Mouse (Mus musculus) intestine, postnatal 0 days (tissue): ENCODE results near the gene Naif1. TPM values are rescaled to one million over a fixed set of nuclear protein-coding genes. Genes with fewer than 3 reads are reported as not detected.

Experiments
- ATAC-seq: fragments of 200-750 bp; cut with Nextera tagmentation; 2 replicates; pipeline ENCODE4 v1.8.0; 2017; ENCODE audit warnings: mild to moderate bottlenecking, moderate TSS enrichment, moderate library complexity
- H3K27ac ChIP-seq: fragments of 300-500 bp; sonication (generic); 2 replicates; pipeline ENCODE4 v1.5.1; 2014; ENCODE audit warnings: mild to moderate bottlenecking, low read depth, low read length, moderate library complexity
- H3K27me3 ChIP-seq: fragments of 300-500 bp; sonication (generic); replicated peaks from 2 replicates; pipeline ENCODE4 v1.6.1; 2014; ENCODE audit warnings: low read length, mixed read lengths; ENCODE audit not compliant: control insufficient read depth, insufficient read depth
- H3K36me3 ChIP-seq: fragments of 300-500 bp; sonication (generic); 2 replicates; pipeline ENCODE4 v1.6.1; 2014; ENCODE audit warnings: mild to moderate bottlenecking, moderate library complexity; ENCODE audit not compliant: control insufficient read depth, insufficient read depth
- H3K4me1 ChIP-seq: fragments of 300-500 bp; sonication (generic); replicated peaks from 2 replicates; pipeline ENCODE4 v1.6.1; 2014; ENCODE audit warnings: antibody characterized with exemption, low read length, mixed read lengths; ENCODE audit not compliant: control insufficient read depth, insufficient read depth
- H3K4me2 ChIP-seq: fragments of 300-500 bp; sonication (generic); replicated peaks from 2 replicates; pipeline ENCODE4 v1.6.1; 2014; ENCODE audit warnings: low read depth, mild to moderate bottlenecking, moderate library complexity
- H3K4me3 ChIP-seq: fragments of 300-500 bp; sonication (generic); 2 replicates; pipeline ENCODE4 v1.5.1; 2014; ENCODE audit warnings: low read depth, low read length
- H3K9ac ChIP-seq: fragments of 300-500 bp; sonication (generic); 2 replicates; pipeline ENCODE4 v1.6.1; 2014; ENCODE audit warnings: mild to moderate bottlenecking, low read depth, low read length
- H3K9me3 ChIP-seq: fragments of 300-500 bp; sonication (generic); 2 replicates; pipeline ENCODE4 v1.6.1; 2016; ENCODE audit warnings: mixed run types; ENCODE audit not compliant: control insufficient read depth
- CTCF ChIP-seq: sonication (generic); IDR thresholded peaks from 2 replicates; pipeline ENCODE4 v1.5.1; 2016; ENCODE audit warnings: low read depth, mild to moderate bottlenecking, control low read depth, antibody characterized with exemption, moderate library complexity
- WGBS: fragments of 180-500 bp; shearing (Covaris S2); extraction: QIAGEN DNeasy Blood & Tissue Kit; methylation state at CpG from one replicate; pipeline ENCODE4 v1.1.7; 2014; 5-methylcytosine and 5-hydroxymethylcytosine counted together
- polyA plus RNA-seq: library from polyadenylated mRNA; unstranded; fragments of >200 nt; fragmentation: Nextera tagmentation; extraction: Ambion mirVana; gene quantifications from 2 replicates; pipeline ENCODE4 v1.2.1, GENCODE M21; 2015

The Naif1 gene
- polyA plus RNA-seq, 1 experiment from 2014 or later = 2.9 TPM

DNA sequence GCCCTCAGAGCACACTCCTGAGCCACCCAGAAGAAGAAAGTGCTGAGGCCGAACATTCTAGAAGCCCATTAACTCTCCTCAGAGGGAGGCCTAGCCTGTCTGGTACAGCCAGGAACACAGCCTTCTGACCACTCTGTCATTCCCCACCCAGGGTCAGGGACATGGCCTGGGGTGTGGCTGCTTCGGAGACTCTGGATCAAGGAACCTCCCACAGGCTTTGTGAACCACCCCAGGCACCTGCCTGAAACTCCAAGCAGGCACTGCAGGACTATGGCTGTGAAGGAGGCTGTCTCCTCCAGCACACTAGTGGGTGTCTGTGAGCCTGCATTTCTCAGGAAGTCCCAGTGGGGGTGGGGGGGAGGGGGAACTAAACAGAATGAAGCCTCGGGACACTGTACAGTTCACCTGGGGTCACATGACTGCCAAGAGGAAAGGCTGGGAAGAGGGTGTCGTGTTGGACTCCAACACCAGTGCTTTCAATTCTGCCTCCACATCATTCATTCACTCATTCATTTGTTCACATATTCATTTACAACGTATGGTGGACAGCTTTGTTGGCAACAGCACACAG lies 51.6 kb downstream of the Naif1 start:
- H3K27me3 ChIP-seq = no peaks in the 10 kb centered on the region
- H3K4me2 ChIP-seq = no peak overlapping the region
- no peaks in the 10 kb centered on the region for H3K9me3 ChIP-seq
- H3K4me1 ChIP-seq = no peaks in the 10 kb centered on the region
- WGBS = 31% methylated on average over 5 of the region's 5 CpGs
- H3K4me3 ChIP-seq = no peak overlapping the region
- no peak for TF ChIP-seq CTCF
- no peak overlapping the region; the same call in 1 of the 2 replicates for H3K9ac ChIP-seq
- no peaks in the 10 kb centered on the region for H3K36me3 ChIP-seq
- peak; percentile 74 for ATAC-seq
- H3K27ac ChIP-seq = 0 out of 2 replicates have a peak overlapping the region, but pooled peaks have one; percentile 28

- no peak overlapping the region for H3K4me2 ChIP-seq
- WGBS = 75% methylated on average over 12 of the region's 12 CpGs
- H3K9me3 ChIP-seq = no peaks in the 10 kb centered on the region
- H3K27ac ChIP-seq = no peak overlapping the region
- no peak for TF ChIP-seq CTCF
- H3K36me3 ChIP-seq = no peaks in the 10 kb centered on the region
- ATAC-seq = no peak
- H3K4me3 ChIP-seq = no peak overlapping the region
- no peaks in the 10 kb centered on the region for H3K27me3 ChIP-seq
- H3K4me1 ChIP-seq = no peaks in the 10 kb centered on the region
- no peak overlapping the region for H3K9ac ChIP-seq
These were observed 52.6 kb downstream of the Naif1 start for GRCm38 (mm10) chr2:32502843-32503242.

- no peaks in the 10 kb centered on the region for H3K36me3 ChIP-seq
- no peak for TF ChIP-seq CTCF
- H3K27ac ChIP-seq = no peak overlapping the region
- no peak overlapping the region for H3K4me3 ChIP-seq
- no peak overlapping the region for H3K4me2 ChIP-seq
- ATAC-seq = no peak
- H3K27me3 ChIP-seq = no peaks in the 10 kb centered on the region
- H3K9ac ChIP-seq = no peak overlapping the region
- 16% methylated on average over 3 of the region's 3 CpGs for WGBS
- no peaks in the 10 kb centered on the region for H3K4me1 ChIP-seq
- no peaks in the 10 kb centered on the region for H3K9me3 ChIP-seq
These were observed 53.3 kb downstream of the Naif1 start for GRCm38 (mm10) chr2:32503588-32503987.

DNA sequence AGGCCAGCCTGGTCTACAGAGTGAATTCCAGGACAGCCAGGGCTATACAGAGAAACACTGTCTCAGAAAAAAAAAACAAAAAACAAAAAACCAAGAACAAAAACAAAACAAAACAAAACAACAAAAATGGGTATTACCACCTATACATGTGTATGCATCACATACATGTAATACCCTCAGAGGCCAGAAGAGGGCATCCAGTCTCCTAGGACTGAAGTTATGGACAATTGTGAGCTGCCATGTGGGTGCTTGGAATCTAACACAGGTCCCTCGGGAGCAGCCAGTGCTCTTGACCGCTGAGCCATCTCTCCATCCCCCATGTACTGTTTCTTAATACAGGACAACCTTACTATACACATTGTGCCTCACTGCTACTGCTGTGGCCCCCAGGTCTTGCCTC lies 55.3 kb downstream of the Naif1 start:
- Histone ChIP-seq H3K9ac (no peak overlapping the region), H3K4me2 (no peak overlapping the region), H3K9me3 (no peaks in the 10 kb centered on the region), H3K4me1 (no peaks in the 10 kb centered on the region; the same call in 1 of the 2 replicates), H3K36me3 (no peaks in the 10 kb centered on the region), H3K4me3 (no peak overlapping the region), H3K27ac (no peak overlapping the region), H3K27me3 (no peaks in the 10 kb centered on the region)
- peak; percentile 39 for TF ChIP-seq CTCF
- WGBS = 95% methylated on average over 2 of the region's 2 CpGs
- ATAC-seq = no peak

Other genes with a start within 250 kb of the Naif1 start
- 9.2 and 10.7 TPM in 2 replicates for gene Pomt1, start 213.9 kb upstream of the Naif1 start, polyA plus RNA-seq
- 74.1 and 80.0 TPM in 2 replicates for gene Uck1, start 190.3 kb upstream of the Naif1 start, polyA plus RNA-seq
- 15.2 and 18.1 TPM in 2 replicates for gene Golga2, start 163.1 kb upstream of the Naif1 start, polyA plus RNA-seq
- gene Swi5, start 162.4 kb upstream of the Naif1 start, polyA plus RNA-seq = 255 and 271 TPM in 2 replicates
- gene Ciz1, start 98.1 kb upstream of the Naif1 start, polyA plus RNA-seq = 20.1 and 20.7 TPM in 2 replicates
- gene Dnm1, start 97.1 kb upstream of the Naif1 start, polyA plus RNA-seq = 23.5 and 30.0 TPM in 2 replicates
- 95.0 and 100 TPM in 2 replicates for gene 1110008P14Rik, start 68.5 kb upstream of the Naif1 start, polyA plus RNA-seq
- 4.8 and 5.4 TPM in 2 replicates for gene Lcn2, start 62.2 kb upstream of the Naif1 start, polyA plus RNA-seq
- gene Ptges2, start 54.6 kb upstream of the Naif1 start, polyA plus RNA-seq = 47.3 and 49.4 TPM in 2 replicates
- gene Slc25a25, start 988 bp downstream of the Naif1 start, polyA plus RNA-seq = 45.1 and 52.6 TPM in 2 replicates
- gene Fam102a, start 84.9 kb downstream of the Naif1 start, polyA plus RNA-seq = 18.0 and 18.4 TPM in 2 replicates
- gene Dpm2, start 120.4 kb downstream of the Naif1 start, polyA plus RNA-seq = 120 and 124 TPM in 2 replicates
- gene Pip5kl1, start 124.3 kb downstream of the Naif1 start, polyA plus RNA-seq = not detected in 2 replicates
- 0.14 TPM in 1 of 2 replicates, not detected in the other for gene 9430097D07Rik, start 125.2 kb downstream of the Naif1 start, polyA plus RNA-seq
- 5.7 and 6.6 TPM in 2 replicates for gene St6galnac4, start 136.6 kb downstream of the Naif1 start, polyA plus RNA-seq
- gene St6galnac6, start 149.3 kb downstream of the Naif1 start, polyA plus RNA-seq = 8.3 and 9.1 TPM in 2 replicates
- gene Ak1, start 171.3 kb downstream of the Naif1 start, polyA plus RNA-seq = 10.5 and 12.1 TPM in 2 replicates
- 32.2 and 34.1 TPM in 2 replicates for gene Eng, start 196.1 kb downstream of the Naif1 start, polyA plus RNA-seq